Mouse (Mus musculus): ENCODE results near the gene Zfp286.
"Not testable (repeated sequence)": the region's sequence is repeated elsewhere in the genome, so short reads cannot be mapped to it uniquely, and the experiment has no call there.

Zfp286 gene

DNA sequence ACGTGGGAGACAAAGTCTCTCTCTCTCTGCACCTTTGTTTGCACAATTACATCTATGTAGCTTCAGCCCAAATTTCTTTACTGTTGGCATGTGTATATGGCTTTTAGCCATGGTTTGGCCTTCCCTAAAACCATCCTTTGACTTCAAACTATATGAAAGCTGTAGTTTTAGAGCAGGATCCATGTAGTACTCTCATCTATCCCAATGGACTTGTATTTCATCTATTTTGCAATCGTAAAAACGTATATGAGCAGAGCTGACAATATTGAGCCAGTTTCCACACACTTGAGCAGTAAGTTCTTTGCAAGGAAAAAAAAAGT lies 315 bp upstream of the Zfp286 start:
- DNase-seq (ENCODE audit: low read depth) = no peak

GRCm38 (mm10) chr11:62776510-62776909 lies 12.8 kb downstream of the Zfp286 start:
- no peak for DNase-seq (ENCODE audit: low read depth)

DNA sequence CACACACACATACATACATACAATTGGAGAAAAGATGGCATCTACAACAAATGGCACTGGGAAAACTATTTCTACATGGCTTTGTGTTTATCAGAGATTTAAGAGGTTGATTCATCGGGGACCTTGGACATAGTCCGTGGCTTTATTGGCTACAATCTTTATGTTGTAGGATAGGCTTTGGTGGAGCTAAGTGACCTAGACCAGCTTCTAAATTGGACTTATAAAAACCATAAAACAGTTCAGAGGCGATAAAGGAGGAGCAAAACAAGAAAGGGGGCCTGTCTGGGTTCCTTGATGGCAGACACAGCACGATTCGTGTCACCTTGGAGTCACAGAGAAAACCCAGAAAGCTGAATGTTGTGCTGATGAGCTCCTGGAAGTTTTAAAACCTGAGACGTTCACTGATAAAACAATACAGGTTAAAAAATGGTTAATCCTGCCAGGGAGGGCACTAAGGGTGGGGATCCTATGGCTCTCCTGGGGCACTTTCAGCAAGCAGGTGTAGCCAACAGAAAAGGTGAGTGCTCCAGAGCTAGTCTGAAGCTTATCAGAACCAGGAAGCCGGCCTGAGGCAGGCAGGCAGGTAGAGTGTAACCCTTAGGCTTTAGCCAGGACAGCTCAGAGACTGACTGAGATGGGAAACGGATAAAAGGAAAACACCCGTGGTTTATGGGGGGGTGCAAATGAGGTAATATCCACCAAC lies 28.4 kb downstream of the Zfp286 start:
- no peak for DNase-seq (ENCODE audit: low read depth)

GRCm38 (mm10) chr11:62758491-62758890 lies 30.8 kb downstream of the Zfp286 start:
- DNase-seq (ENCODE audit: low read depth) = no peak

GRCm38 (mm10) chr11:62757906-62758305 lies 31.4 kb downstream of the Zfp286 start:
- no peak for DNase-seq (ENCODE audit: low read depth)

GRCm38 (mm10) chr11:62757143-62757507 lies 32.1 kb downstream of the Zfp286 start:
- DNase-seq (ENCODE audit: low read depth) = no peak

DNA sequence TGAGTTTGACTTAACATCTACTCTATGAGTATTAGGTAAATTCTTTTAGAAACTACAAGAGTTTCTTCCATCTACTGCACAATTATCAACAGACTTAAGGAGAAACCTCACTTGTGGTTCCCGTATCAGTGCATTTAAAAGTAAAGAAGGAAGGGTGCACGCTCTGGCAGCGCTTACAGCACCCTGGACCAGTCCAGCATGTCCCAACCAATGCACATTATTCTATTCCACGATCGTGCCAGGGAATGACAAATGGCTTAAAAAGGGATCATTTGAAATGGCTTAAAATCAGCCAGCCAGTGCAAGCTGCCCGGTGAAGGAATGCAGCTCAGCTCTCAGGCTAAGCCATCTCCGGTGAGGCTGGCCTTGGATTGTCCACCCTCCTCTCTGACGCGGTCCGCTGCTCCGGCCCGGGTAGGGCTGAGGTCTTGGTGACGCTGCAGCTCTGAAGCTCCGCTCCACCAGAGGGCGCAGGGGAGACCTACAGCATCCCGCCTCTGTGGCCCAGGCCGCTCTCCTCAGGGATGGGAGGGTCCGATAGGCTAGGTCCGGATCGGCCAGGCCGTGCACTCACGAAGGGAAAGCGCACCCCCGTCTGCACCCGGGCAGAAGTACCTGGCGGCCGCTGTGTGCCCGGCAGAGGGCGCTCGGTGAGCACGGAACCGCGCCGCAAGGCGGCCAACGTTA lies 32.7 kb downstream of the Zfp286 start:
- peak; percentile 94 for DNase-seq (ENCODE audit: low read depth)

DNA sequence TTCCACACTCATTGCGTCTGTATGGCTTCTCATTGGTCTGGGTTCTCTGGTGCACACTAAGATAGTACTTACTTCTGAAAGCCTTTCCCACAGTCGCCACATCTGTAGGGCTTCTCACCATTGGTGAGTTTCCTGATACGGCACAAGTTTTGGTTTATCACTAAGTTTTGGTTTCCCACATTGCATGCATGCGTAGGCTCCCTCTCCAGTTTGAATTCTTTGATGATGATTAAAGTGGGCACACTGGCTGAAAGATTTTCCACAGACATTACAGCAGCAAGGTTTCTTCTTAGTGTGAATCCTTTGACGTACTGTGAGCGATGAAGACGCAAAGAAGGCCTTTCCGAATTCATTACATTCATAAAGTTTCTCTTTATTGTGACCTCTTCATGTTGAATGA lies 36.5 kb downstream of the Zfp286 start, which contains the start of gene Gm10428:
Gene Gm10428 (plus strand): TSS at position 321 of the 400 bp plus-strand sequence.
- DNase-seq (ENCODE audit: low read depth) = no peak

DNA sequence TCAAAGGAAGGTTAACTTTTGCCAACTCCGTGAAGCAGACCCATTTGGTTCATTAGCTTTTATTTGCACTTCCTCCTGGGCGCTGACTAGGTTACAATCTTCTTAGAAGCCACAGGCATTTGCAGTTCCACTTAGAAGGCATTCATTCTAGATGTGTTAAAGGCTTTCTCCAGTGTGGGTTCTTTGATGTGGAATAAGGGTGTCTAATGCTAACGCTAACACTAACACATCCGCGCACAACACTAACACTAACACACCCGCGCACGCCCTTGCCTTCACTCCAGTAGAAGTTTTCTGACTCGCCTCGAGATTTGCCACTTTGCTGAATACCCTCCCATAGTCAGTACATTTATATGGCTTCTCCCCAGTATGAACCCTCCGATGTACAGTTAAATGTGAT lies 37.1 kb downstream of the Zfp286 start:
- DNase-seq (ENCODE audit: low read depth) = no peak

DNA sequence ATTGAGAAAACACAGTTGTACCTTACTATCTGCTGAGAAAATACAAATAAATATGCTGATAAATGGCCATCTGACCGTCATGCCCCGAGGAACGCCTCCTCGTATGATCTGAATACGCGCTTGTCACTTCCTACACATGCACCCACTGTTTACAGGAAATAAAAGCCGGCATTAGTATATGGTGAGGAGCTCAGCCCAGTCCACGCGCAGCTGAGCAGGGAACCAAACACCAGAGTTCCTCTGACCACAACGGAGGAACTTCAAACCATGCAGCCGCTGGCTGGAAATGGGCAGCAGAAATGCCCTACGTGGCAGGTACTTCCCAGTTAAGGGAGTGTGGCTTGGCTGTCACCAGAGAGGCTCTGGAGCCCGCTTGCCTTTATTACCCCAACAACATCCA lies 39.8 kb downstream of the Zfp286 start:
- DNase-seq (ENCODE audit: low read depth) = not testable (repeated sequence)

DNA sequence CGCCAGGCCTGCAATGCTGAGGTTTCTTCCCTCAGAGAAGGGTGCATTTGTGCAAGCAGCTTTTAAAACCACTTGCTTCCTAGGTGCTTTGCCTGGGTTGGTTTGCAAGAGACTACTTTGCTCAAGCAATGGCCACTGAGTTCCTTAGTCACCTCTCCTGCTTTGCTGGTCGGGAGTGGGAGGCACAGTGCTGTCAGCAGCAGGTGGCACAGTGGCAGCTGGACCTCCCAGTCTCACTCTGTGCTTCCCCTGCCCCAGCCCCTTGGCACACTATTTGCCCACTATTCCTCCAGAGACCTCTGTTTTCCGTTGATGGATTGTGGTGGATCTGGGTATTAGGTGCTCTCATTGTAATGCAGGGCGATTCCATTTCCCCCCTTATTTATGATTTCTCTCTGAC lies 41.2 kb downstream of the Zfp286 start:
- no peak for DNase-seq (ENCODE audit: low read depth)

DNA sequence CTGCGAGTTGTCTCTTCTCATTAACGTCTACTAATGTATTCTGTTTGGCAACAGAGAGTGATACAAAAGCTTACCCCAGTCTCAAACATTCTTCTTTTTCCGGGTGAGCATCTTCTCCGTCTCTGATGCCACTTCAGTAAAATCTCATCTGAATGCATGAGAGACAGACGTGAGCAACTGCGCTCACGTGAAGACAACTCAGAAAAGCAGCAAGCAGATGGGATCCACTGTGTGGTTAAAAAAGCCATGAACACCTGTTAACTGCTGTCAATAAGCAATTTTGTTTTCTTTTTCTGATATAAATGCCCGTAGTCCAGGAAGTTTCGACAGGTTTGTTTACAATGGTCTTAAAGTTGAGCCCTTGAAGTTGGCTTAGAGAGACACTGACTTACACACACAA lies 42.0 kb downstream of the Zfp286 start:
- DNase-seq (ENCODE audit: low read depth) = no peak

DNA sequence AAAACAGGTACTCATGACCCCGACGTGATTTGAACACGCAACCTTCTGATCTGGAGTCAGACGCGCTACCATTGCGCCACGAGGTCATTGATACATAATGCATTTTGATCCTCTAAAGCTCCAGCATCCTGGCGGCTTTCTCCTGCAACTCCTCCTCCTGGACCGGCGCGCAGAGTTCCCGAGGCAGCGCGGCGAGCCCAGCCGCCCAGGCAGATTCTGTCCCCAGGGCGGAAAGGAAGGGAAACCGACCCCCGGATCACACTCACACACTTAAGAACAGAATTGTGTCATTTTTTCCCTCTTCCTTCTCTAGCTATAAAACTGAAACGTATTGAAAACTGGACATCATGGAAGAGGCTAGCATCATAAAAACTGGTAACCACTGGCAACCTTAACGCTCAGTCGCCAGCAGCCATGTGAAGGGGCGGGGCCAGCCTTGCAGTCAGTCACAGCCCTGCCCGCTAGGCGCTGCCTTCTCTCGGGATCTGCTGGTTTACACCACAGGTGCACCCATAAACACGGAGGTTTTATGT lies 43.2 kb downstream of the Zfp286 start:
- peak; percentile 48 for DNase-seq (ENCODE audit: low read depth)

GRCm38 (mm10) chr11:62744103-62744502 lies 45.2 kb downstream of the Zfp286 start:
- no peak for DNase-seq (ENCODE audit: low read depth)

GRCm38 (mm10) chr11:62742261-62742957 lies 46.9 kb downstream of the Zfp286 start:
- no peak for DNase-seq (ENCODE audit: low read depth)

- no peak for DNase-seq (ENCODE audit: low read depth)
Observed at GRCm38 (mm10) chr11:62741186-62741585, 48.1 kb downstream of the Zfp286 start.

DNA sequence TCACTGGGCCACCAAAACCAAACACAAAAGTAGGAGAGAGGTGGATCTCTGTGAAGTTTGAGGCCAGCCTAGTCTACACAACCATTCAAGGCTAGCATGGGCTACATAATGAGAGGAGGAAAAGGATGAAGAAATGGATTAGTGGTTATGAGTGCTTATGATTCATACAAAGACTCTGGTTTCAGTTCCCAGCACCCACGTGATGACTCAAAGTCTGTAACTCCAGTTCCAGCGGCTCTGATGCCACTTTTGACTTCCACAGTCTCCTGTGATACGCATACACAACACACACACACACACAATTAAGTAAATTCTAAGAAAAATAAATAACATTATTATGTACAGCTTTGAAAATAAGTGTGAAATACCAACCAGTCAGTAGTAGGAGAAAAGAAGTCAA lies 56.6 kb downstream of the Zfp286 start:
- DNase-seq (ENCODE audit: low read depth) = no peak

- no peak for DNase-seq (ENCODE audit: low read depth)
Observed at GRCm38 (mm10) chr11:62732022-62732387, 57.3 kb downstream of the Zfp286 start.

GRCm38 (mm10) chr11:62731311-62732021 lies 57.8 kb downstream of the Zfp286 start, which contains the start of gene Zfp287:
TSS of gene Zfp287 (minus strand) at chr11:62731905.
- peak; percentile 62 for DNase-seq (ENCODE audit: low read depth)

GRCm38 (mm10) chr11:62728276-62728675 lies 61.0 kb downstream of the Zfp286 start:
- DNase-seq (ENCODE audit: low read depth) = no peak

DNA sequence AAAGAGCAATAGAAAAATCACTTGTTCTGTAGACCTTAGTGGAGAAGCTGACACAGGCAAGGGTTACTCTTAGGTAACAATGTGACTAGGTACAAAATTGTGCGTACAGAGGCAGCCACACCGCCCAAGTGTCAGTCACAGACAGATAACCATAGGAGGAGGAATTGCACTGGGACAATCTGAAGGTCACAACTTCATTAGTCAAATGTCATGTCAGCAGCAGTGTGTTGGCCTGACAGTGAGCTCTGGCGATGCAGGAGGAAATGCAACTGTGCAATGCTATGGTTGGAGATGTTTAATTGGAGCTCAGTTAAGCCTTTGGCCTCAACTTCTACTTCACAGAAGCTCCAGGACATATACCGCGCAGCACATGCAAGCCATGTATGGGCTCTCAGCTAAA lies 78.6 kb downstream of the Zfp286 start:
- DNase-seq (ENCODE audit: low read depth) = no peak

DNA sequence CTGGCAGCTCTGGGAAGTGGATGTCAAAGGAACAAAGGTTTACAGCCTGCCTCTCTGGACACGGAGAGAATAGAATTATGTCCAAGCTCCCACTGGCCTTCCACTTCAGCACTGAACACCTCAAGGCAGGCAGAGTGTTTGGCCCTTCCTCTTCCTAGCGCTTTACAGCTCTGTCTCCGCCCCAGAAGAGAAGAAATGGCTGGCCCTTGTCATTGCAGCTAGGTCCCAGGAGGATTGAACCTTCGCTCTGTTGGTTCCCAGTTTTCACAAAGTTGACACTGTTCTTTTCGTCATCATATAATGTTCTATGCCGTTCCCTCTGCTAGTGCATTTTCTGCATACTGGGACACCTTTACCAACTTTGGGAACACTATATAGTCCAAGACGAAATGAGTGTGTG lies 81.0 kb downstream of the Zfp286 start:
- no peak for DNase-seq (ENCODE audit: low read depth)
